Mouse (Mus musculus): ENCODE data around the gene Wrap73.

- TF ChIP-seq CTCF (IDR thresholded peaks at IDR 0.05; ENCODE audit: insufficient read depth, low read depth, low read length) (peak; percentile 47; the same call in 1 of the 2 replicates), POLR2A (IDR thresholded peaks at IDR 0.05; ENCODE audit: insufficient read depth, low read depth, low read length) (no peak)
Observed at GRCm38 (mm10) chr4:154105381-154106001, 36.7 kb upstream of the Wrap73 start.

Measured in olfactory bulb, adult 2 months (tissue).